Comparison of ENCODE assay signal across 11 mouse cellular contexts in the genomic region with DNA sequence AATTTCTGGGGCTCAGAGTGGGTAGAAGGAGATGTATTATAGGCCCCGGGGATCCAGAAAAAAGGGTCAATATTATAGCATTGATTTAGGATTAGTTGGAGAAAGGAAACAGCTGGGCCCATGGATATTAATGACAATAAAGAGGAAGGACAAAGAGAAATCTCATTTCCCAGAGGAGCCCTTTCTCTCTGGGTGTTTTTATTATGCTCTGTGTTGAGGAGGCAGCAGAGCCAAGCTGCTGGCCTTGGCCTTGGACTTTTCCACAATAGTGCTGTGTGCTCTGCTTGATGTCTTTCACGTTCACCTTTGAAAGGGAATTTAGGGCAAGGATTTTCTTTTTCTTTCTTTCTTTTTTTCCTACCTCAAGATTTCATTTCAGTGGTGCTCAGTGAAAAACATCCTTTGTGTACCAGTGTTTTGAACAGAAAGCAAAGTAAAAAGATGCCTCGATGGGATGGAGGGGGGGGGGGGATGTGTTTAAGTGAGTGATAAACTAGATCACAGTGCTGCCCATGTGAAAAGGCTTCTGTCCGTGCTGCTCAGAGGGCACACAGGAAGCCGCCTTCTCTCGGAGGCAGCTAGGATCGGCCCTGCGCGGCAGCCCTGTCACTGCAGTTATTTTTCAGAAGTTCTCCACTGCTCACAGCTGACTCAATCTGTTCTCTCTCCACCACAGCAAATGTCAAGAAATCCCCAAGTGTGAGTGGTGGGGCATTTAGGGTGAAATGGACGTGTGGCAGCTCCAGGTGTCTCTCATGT.
DNase-seq lines count a peak whose midpoint lies in the region; ATAC-seq and TF ChIP-seq lines count a peak whose summit lies in the region.
"Had no signal": no experiment of that assay in that cellular context is flagged by ENCODE, and none has a peak within 500 bp of the region (broad histone marks: within the 10 kb centered on the region; RNA-seq: fewer than 3 reads in every experiment).

No protein-coding gene starts in this region.

- H3K27me3 ChIP-seq in embryonic facial prominence, embryonic 10.5 days (replicated peaks; ENCODE audit: low read depth, poor library complexity, severe bottlenecking): no peaks in the 10 kb centered on the region
- no peaks in the 10 kb centered on the region for H3K27me3 ChIP-seq in hindbrain, embryonic 16.5 days (replicated peaks; ENCODE audit: control insufficient read depth, insufficient read depth, low read length)
- H3K27me3 ChIP-seq in neural tube, embryonic 14.5 days (ENCODE audit: control insufficient read depth, insufficient read depth, low read length): no peaks in the 10 kb centered on the region
- no peaks in the 10 kb centered on the region for H3K27me3 ChIP-seq in stomach, postnatal 0 days (ENCODE audit: control insufficient read depth, insufficient read depth, low read length)
- H3K27me3 ChIP-seq: liver, embryonic 15.5 days had no signal

- DNase-seq in frontal cortex, postnatal 25 days (ENCODE audit: low spot score in 2 of 2): no peak
- no peak for DNase-seq in embryonic facial prominence, embryonic 10.5 days (ENCODE audit: low spot score)
- no peak for DNase-seq in stomach, postnatal 0 days (ENCODE audit: low spot score)
- DNase-seq in left cerebral cortex, postnatal 25 days (ENCODE audit: low spot score in 2 of 2): no peak
- no peak for DNase-seq in right cerebral cortex, postnatal 25 days
- DNase-seq: heart, adult 11 months; kidney, postnatal 14 days had no signal

- no peak for TF ChIP-seq EP300 in stomach, postnatal 0 days (optimal IDR thresholded peaks at IDR 0.05)

- no peak for TF ChIP-seq CTCF in stomach, postnatal 0 days (IDR thresholded peaks at IDR 0.05; ENCODE audit: low read depth)

- peak; percentile 57; the same call in 1 of the 2 replicates for ATAC-seq in frontal cortex, adult (ENCODE audit: low TSS enrichment)
- ATAC-seq in hindbrain, embryonic 16.5 days: peak; percentile 74
- ATAC-seq in neural tube, embryonic 14.5 days (ENCODE audit: low read depth): peak; percentile 84
- no peak for ATAC-seq in stomach, postnatal 0 days (ENCODE audit: low FRiP score, low TSS enrichment)

- H3K4me1 ChIP-seq in embryonic facial prominence, embryonic 10.5 days: peaks cover 4% of the 10 kb centered on the region; the same call in 1 of the 2 replicates
- peaks cover 7% of the 10 kb centered on the region; the same call in 1 of the 2 replicates for H3K4me1 ChIP-seq in hindbrain, embryonic 16.5 days (ENCODE audit: control insufficient read depth, insufficient read depth, low read depth, low read length)
- peaks cover 11% of the 10 kb centered on the region; the same call in 1 of the 2 replicates for H3K4me1 ChIP-seq in neural tube, embryonic 14.5 days (ENCODE audit: control insufficient read depth, insufficient read depth, low read length)
- H3K4me1 ChIP-seq in stomach, postnatal 0 days (replicated peaks; ENCODE audit: control insufficient read depth, insufficient read depth): no peaks in the 10 kb centered on the region
- H3K4me1 ChIP-seq: liver, embryonic 15.5 days had no signal

- no peaks in the 10 kb centered on the region for H3K9me3 ChIP-seq in embryonic facial prominence, embryonic 10.5 days
- H3K9me3 ChIP-seq in hindbrain, embryonic 16.5 days (ENCODE audit: control insufficient read depth, low read length): no peaks in the 10 kb centered on the region
- no peaks in the 10 kb centered on the region for H3K9me3 ChIP-seq in neural tube, embryonic 14.5 days (ENCODE audit: control insufficient read depth, low read length)
- no peaks in the 10 kb centered on the region for H3K9me3 ChIP-seq in stomach, postnatal 0 days (ENCODE audit: control insufficient read depth, low read length)
- H3K9me3 ChIP-seq: liver, embryonic 15.5 days had no signal

- no peaks in the 10 kb centered on the region for H3K36me3 ChIP-seq in embryonic facial prominence, embryonic 10.5 days (replicated peaks)
- no peaks in the 10 kb centered on the region for H3K36me3 ChIP-seq in hindbrain, embryonic 16.5 days (ENCODE audit: control insufficient read depth, insufficient read depth, low read length)
- no peaks in the 10 kb centered on the region for H3K36me3 ChIP-seq in neural tube, embryonic 14.5 days (ENCODE audit: control insufficient read depth, insufficient read depth, low read length)
- H3K36me3 ChIP-seq in stomach, postnatal 0 days (ENCODE audit: control insufficient read depth, insufficient read depth, low read length): no peaks in the 10 kb centered on the region
- H3K36me3 ChIP-seq: liver, embryonic 15.5 days had no signal

- 0 out of 2 replicates have a peak overlapping the region, but pooled peaks have one; percentile 40 for H3K27ac ChIP-seq in embryonic facial prominence, embryonic 10.5 days (replicated peaks)
- H3K27ac ChIP-seq in hindbrain, embryonic 16.5 days (ENCODE audit: low read depth, low read length): peak overlapping the region; percentile 26
- peak overlapping the region; percentile 79 for H3K27ac ChIP-seq in neural tube, embryonic 14.5 days (ENCODE audit: low read depth, low read length)
- no peak overlapping the region for H3K27ac ChIP-seq in stomach, postnatal 0 days (replicated peaks)
- H3K27ac ChIP-seq: liver, embryonic 15.5 days had no signal

- no peak overlapping the region for H3K4me3 ChIP-seq in embryonic facial prominence, embryonic 10.5 days
- no peak overlapping the region for H3K4me3 ChIP-seq in hindbrain, embryonic 16.5 days (ENCODE audit: low read length)
- no peak overlapping the region for H3K4me3 ChIP-seq in neural tube, embryonic 14.5 days (ENCODE audit: low read depth, low read length)
- H3K4me3 ChIP-seq in stomach, postnatal 0 days (ENCODE audit: low read depth, low read length): no peak overlapping the region
- H3K4me3 ChIP-seq: liver, embryonic 15.5 days had no signal

- H3K4me2 ChIP-seq in hindbrain, embryonic 16.5 days (ENCODE audit: low read length): peak overlapping the region; percentile 17; the same call in 1 of the 2 replicates
- H3K4me2 ChIP-seq in neural tube, embryonic 14.5 days (ENCODE audit: low read depth, low read length): 0 out of 2 replicates have a peak overlapping the region, but pooled peaks have one; percentile 16
- no peak overlapping the region for H3K4me2 ChIP-seq in stomach, postnatal 0 days (replicated peaks; ENCODE audit: low read depth)
- H3K4me2 ChIP-seq: liver, embryonic 15.5 days had no signal

- peak overlapping the region; percentile 27; the same call in 1 of the 2 replicates for H3K9ac ChIP-seq in hindbrain, embryonic 16.5 days (ENCODE audit: low read depth, low read length)
- 0 out of 2 replicates have a peak overlapping the region, but pooled peaks have one; percentile 12 for H3K9ac ChIP-seq in neural tube, embryonic 14.5 days (replicated peaks; ENCODE audit: low read depth, low read length)
- H3K9ac ChIP-seq in stomach, postnatal 0 days (ENCODE audit: low read length): no peak overlapping the region
- H3K9ac ChIP-seq: liver, embryonic 15.5 days had no signal

- WGBS in embryonic facial prominence, embryonic 10.5 days: 39% methylated on average over 10 of the region's 10 CpGs
- 15% methylated on average over 10 of the region's 10 CpGs for WGBS in hindbrain, embryonic 16.5 days
- 9% methylated on average over 10 of the region's 10 CpGs for WGBS in neural tube, embryonic 14.5 days
- WGBS in stomach, postnatal 0 days: 53% methylated on average over 10 of the region's 10 CpGs

- intact Hi-C loops in left cerebral cortex, postnatal 25 days (cut with DNase I): no loop called here
